Mouse (Mus musculus) liver, embryonic 11.5 days (tissue): ENCODE measurements around the gene Wscd2. TPM values are rescaled to one million over a fixed set of nuclear protein-coding genes. Genes with fewer than 3 reads are reported as not detected.

ENCODE experiments used
- ATAC-seq: fragments of 200-750 bp; cut with Nextera tagmentation; replicated peaks from 2 replicates; pipeline ENCODE4 v1.8.0; 2017; ENCODE audit warnings: moderate number of reproducible peaks, mild to moderate bottlenecking, moderate TSS enrichment, moderate library complexity; ENCODE audit not compliant: low FRiP score
- DNase-seq: peaks from one replicate; pipeline ENCODE4 v3.0.0-alpha.2; 2017; ENCODE audit warnings: low spot score
- H3K27ac ChIP-seq: fragments of 300-500 bp; sonication (generic); 2 replicates; pipeline ENCODE4 v1.5.1; 2014; ENCODE audit warnings: mild to moderate bottlenecking, low read depth, low read length, control low read depth
- H3K27me3 ChIP-seq: fragments of 300-500 bp; sonication (generic); replicated peaks from 2 replicates; pipeline ENCODE4 v1.6.1; 2014; ENCODE audit warnings: low read length, mixed read lengths; ENCODE audit not compliant: control insufficient read depth, insufficient read depth
- H3K36me3 ChIP-seq: fragments of 300-500 bp; sonication (generic); 2 replicates; pipeline ENCODE4 v1.6.1; 2014; ENCODE audit warnings: mild to moderate bottlenecking, low read length, moderate library complexity, mixed read lengths; ENCODE audit not compliant: control insufficient read depth, insufficient read depth
- H3K4me1 ChIP-seq: fragments of 300-500 bp; sonication (generic); replicated peaks from 2 replicates; pipeline ENCODE4 v1.6.1; 2014; ENCODE audit warnings: low read length, mixed read lengths; ENCODE audit not compliant: control insufficient read depth, insufficient read depth
- H3K4me2 ChIP-seq: fragments of 300-500 bp; sonication (generic); 2 replicates; pipeline ENCODE4 v1.6.1; 2014; ENCODE audit warnings: mild to moderate bottlenecking, control low read depth, moderate library complexity
- H3K4me3 ChIP-seq: fragments of 300-500 bp; sonication (generic); 2 replicates; pipeline ENCODE4 v1.5.1; 2014; ENCODE audit warnings: low read depth, low read length, control low read depth
- H3K9ac ChIP-seq: fragments of 300-500 bp; sonication (generic); 2 replicates; pipeline ENCODE4 v1.6.1; 2014; ENCODE audit warnings: low read depth, low read length, control low read depth
- H3K9me3 ChIP-seq: fragments of 300-500 bp; sonication (generic); 2 replicates; pipeline ENCODE4 v1.6.1; 2016; ENCODE audit warnings: low read length, inconsistent platforms, mixed read lengths; ENCODE audit not compliant: control insufficient read depth
- WGBS: fragments of 180-500 bp; shearing (Covaris S2); extraction: QIAGEN DNeasy Blood & Tissue Kit; methylation state at CpG from one replicate; pipeline ENCODE4 v1.1.7; 2014; 5-methylcytosine and 5-hydroxymethylcytosine counted together
- polyA plus RNA-seq: library from polyadenylated mRNA; unstranded; fragments of >200 nt; fragmentation: Nextera tagmentation; extraction: Ambion mirVana; gene quantifications from 2 replicates; pipeline ENCODE4 v1.2.1, GENCODE M21; 2014

Gene Wscd2
- polyA plus RNA-seq, 1 experiment from 2014 or later = 0.45 TPM

GRCm38 (mm10) chr5:113600181-113600580, 110.0 kb downstream of the Wscd2 start:
- Histone ChIP-seq H3K36me3 (no peaks in the 10 kb centered on the region), H3K9ac (no peak overlapping the region), H3K27ac (no peak overlapping the region), H3K4me3 (no peak overlapping the region), H3K4me1 (no peaks in the 10 kb centered on the region), H3K4me2 (no peak overlapping the region), H3K9me3 (no peaks in the 10 kb centered on the region), H3K27me3 (no peaks in the 10 kb centered on the region)
- WGBS = 69% methylated on average over 3 of the region's 3 CpGs
- ATAC-seq (no peak), DNase-seq (no peak)

GRCm38 (mm10) chr5:113600803-113601202, 110.7 kb downstream of the Wscd2 start:
- ATAC-seq (no peak), DNase-seq (no peak)
- WGBS = 86% methylated on average over 4 of the region's 4 CpGs
- H3K4me2 ChIP-seq = no peak overlapping the region
- no peak overlapping the region for H3K9ac ChIP-seq
- no peak overlapping the region for H3K27ac ChIP-seq
- no peaks in the 10 kb centered on the region for H3K9me3 ChIP-seq
- H3K36me3 ChIP-seq = no peaks in the 10 kb centered on the region
- H3K27me3 ChIP-seq = no peaks in the 10 kb centered on the region
- no peaks in the 10 kb centered on the region for H3K4me1 ChIP-seq
- H3K4me3 ChIP-seq = no peak overlapping the region

GRCm38 (mm10) chr5:113603471-113603870, 113.3 kb downstream of the Wscd2 start:
- ATAC-seq (no peak), DNase-seq (no peak)
- Histone ChIP-seq H3K4me1 (no peaks in the 10 kb centered on the region), H3K27ac (no peak overlapping the region), H3K9ac (no peak overlapping the region), H3K4me3 (no peak overlapping the region), H3K27me3 (no peaks in the 10 kb centered on the region), H3K4me2 (no peak overlapping the region), H3K36me3 (no peaks in the 10 kb centered on the region), H3K9me3 (no peaks in the 10 kb centered on the region)
- 67% methylated on average over 9 of the region's 9 CpGs for WGBS

GRCm38 (mm10) chr5:113604758-113605157, 114.6 kb downstream of the Wscd2 start:
- DNase-seq = no peak
- Histone ChIP-seq H3K9me3 (no peaks in the 10 kb centered on the region), H3K36me3 (no peaks in the 10 kb centered on the region), H3K4me3 (no peak overlapping the region), H3K4me2 (no peak overlapping the region), H3K27me3 (no peaks in the 10 kb centered on the region), H3K9ac (no peak overlapping the region), H3K4me1 (no peaks in the 10 kb centered on the region), H3K27ac (no peak overlapping the region)
- WGBS = 69% methylated on average over 4 of the region's 4 CpGs
- ATAC-seq = no peak

- WGBS = 80% methylated on average over 3 of the region's 3 CpGs
- no peak for ATAC-seq
- H3K9me3 ChIP-seq = no peaks in the 10 kb centered on the region
- no peak overlapping the region for H3K9ac ChIP-seq
- H3K27me3 ChIP-seq = no peaks in the 10 kb centered on the region
- no peaks in the 10 kb centered on the region for H3K36me3 ChIP-seq
- H3K4me2 ChIP-seq = no peak overlapping the region
- no peak for DNase-seq
- no peak overlapping the region for H3K4me3 ChIP-seq
- H3K4me1 ChIP-seq = no peaks in the 10 kb centered on the region
- no peak overlapping the region for H3K27ac ChIP-seq
Measured at GRCm38 (mm10) chr5:113606121-113606520, 116.0 kb downstream of the Wscd2 start.

GRCm38 (mm10) chr5:113606961-113607785, 117.0 kb downstream of the Wscd2 start:
- H3K36me3 ChIP-seq = no peaks in the 10 kb centered on the region
- H3K4me3 ChIP-seq = no peak overlapping the region
- no peaks in the 10 kb centered on the region for H3K4me1 ChIP-seq
- no peak overlapping the region for H3K27ac ChIP-seq
- no peaks in the 10 kb centered on the region for H3K27me3 ChIP-seq
- no peak for ATAC-seq
- no peaks in the 10 kb centered on the region for H3K9me3 ChIP-seq
- no peak for DNase-seq
- H3K9ac ChIP-seq = no peak overlapping the region
- H3K4me2 ChIP-seq = no peak overlapping the region
- WGBS = 60% methylated on average over 8 of the region's 8 CpGs

GRCm38 (mm10) chr5:113607941-113608431, 117.9 kb downstream of the Wscd2 start:
- no peak for ATAC-seq
- no peak overlapping the region for H3K4me2 ChIP-seq

GRCm38 (mm10) chr5:113608511-113608910, 118.4 kb downstream of the Wscd2 start:
- H3K9ac ChIP-seq = no peak overlapping the region
- no peak overlapping the region for H3K27ac ChIP-seq
- no peak for ATAC-seq
- no peak overlapping the region for H3K4me3 ChIP-seq
- DNase-seq = no peak
- no peaks in the 10 kb centered on the region for H3K9me3 ChIP-seq
- WGBS = 73% methylated on average over 8 of the region's 8 CpGs
- H3K36me3 ChIP-seq = no peaks in the 10 kb centered on the region
- no peaks in the 10 kb centered on the region for H3K4me1 ChIP-seq
- H3K4me2 ChIP-seq = no peak overlapping the region
- no peaks in the 10 kb centered on the region for H3K27me3 ChIP-seq

More at GRCm38 (mm10) chr5:113607941-113608431, 117.9 kb downstream of the Wscd2 start:
- Histone ChIP-seq H3K27me3 (no peaks in the 10 kb centered on the region), H3K9me3 (no peaks in the 10 kb centered on the region), H3K4me3 (no peak overlapping the region), H3K4me1 (no peaks in the 10 kb centered on the region), H3K9ac (no peak overlapping the region), H3K27ac (no peak overlapping the region), H3K36me3 (no peaks in the 10 kb centered on the region)
- WGBS = 25% methylated on average over 13 of the region's 13 CpGs
- no peak for DNase-seq

GRCm38 (mm10) chr5:113609891-113610290, 119.8 kb downstream of the Wscd2 start:
- H3K9me3 ChIP-seq = no peaks in the 10 kb centered on the region
- no peak overlapping the region for H3K27ac ChIP-seq
- no peak for DNase-seq
- H3K4me2 ChIP-seq = no peak overlapping the region
- H3K36me3 ChIP-seq = no peaks in the 10 kb centered on the region
- no peak overlapping the region for H3K9ac ChIP-seq
- H3K4me1 ChIP-seq = no peaks in the 10 kb centered on the region
- 63% methylated on average over 5 of the region's 5 CpGs for WGBS
- ATAC-seq = no peak
- no peak overlapping the region for H3K4me3 ChIP-seq
- no peaks in the 10 kb centered on the region for H3K27me3 ChIP-seq
